Mouse (Mus musculus) 3134 (cell line): ENCODE measurements around the gene Lamtor1.

Experiments
- DNase-seq: peaks from one replicate; pipeline ENCODE4 v3.0.0-alpha.2; 2011; ENCODE audit warnings: low spot score; ENCODE audit not compliant: insufficient read length; ENCODE audit errors: extremely low read depth

Lamtor1 gene

DNA sequence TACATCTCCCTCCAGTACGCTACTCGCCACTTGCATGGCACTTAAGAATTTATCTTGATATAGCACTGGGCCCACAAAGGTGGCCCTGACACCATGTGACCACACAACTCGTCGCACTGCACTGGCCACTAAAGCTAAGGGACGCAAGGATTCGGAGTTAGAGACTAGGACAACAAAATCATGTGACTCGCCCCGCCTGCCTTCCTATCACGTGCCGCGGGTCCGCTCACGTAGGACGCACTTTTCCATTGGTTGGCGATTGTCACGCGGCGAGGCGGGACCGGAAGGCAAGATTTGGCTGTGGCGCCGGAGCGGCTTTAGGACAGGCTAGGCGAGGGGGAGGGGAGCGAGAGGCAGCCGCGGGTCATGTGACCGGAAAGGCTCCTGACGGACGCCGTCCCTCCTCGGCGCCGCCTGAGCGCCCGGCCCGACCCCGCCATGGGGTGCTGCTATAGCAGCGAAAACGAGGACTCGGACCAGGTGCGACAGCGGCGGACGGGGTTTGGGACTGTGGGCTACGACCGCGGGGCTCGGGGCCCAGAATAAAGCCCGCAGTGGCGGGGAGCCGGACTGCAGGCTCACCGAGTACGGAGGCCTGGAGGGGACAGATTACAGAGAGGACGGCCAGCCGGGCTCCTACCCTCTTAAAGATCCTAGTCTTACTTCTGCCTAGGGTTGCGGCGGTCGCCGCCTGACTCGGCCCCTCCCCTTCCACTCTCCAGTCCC is at the start of gene Lamtor1:
TSS of gene Lamtor1 (plus strand) at position 344 of the 726 bp plus-strand sequence.
- peak; percentile 98 for DNase-seq

DNA sequence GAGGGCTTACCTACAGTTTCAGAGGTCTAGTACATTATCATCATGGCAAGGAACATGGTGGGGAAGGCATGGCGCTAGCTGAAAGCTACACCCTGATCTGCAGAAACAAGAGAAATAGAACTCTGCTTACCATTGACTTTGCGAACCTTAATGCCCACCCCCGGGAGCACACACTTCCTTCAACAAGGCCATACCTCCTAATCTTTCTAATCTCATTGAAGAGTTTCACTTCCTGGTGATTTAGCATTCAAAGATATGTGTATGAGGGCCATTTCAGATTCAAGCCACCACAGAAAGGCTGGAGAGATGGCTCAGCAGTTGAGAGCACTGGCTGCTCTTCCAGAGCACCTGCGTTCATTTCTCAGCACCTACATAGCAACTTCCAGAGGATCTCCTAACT is 48.6 kb upstream of the Lamtor1 start, which contains the start of gene Folr2:
TSS of gene Folr2 (minus strand) at position 101 of the 400 bp plus-strand sequence.
- DNase-seq: no peak

DNA sequence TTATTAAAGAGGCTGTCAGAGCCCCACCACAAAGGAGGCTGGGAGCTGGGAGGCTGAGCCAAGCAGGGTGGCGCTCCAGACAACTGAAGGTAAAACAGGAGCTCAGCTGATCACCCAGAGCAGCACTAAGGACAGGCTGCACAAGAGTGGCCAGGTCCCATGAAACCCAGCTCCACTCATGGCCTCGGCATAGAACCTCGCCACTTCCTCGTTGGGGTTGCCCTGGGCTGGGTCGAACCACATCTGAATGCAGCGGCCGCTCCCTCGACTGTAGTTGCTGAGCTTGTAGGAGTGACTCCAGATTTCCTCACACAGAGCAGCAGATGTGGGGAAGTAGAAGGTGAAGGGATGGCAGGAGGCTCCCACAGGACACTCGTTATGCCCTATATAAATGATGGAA is 47.3 kb upstream of the Lamtor1 start:
- no peak for DNase-seq

DNA sequence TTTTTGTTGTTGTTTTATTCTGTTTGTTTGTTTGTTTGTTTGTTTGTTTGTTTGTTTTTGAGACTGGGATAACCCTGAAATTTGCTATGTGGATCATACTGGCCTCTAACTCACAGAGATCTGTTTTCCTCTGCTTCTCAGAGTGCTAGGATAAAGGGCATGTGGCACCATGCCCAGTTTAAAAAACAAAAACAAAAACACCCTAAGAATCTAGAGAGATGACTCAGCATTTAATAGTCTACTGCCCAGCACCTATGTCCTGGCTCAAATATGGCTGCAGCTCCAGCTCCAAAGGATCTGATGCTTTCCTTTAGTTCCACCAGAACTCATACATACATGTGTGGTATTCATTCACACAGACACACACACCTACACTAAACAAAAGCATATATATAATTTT is 44.7 kb upstream of the Lamtor1 start:
- DNase-seq: no peak

DNA sequence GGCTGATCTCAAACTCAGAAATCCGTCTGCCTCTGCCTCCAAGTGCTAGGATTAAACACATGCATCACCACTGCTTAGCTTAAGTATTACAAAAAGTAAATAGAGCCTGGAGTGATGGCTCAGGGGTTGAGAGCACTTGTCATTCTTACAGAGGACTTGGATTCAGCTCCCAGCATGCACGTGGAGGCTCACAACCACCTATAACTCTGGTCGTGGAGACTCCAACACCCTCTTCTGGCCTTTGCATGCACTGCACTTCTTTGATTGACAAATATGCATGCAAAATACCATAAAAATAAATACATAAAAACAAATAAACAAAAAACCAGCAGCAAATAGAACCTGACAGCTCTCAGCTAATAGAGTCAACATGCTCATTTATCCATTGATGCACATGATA is 43.4 kb upstream of the Lamtor1 start:
- no peak for DNase-seq

DNA sequence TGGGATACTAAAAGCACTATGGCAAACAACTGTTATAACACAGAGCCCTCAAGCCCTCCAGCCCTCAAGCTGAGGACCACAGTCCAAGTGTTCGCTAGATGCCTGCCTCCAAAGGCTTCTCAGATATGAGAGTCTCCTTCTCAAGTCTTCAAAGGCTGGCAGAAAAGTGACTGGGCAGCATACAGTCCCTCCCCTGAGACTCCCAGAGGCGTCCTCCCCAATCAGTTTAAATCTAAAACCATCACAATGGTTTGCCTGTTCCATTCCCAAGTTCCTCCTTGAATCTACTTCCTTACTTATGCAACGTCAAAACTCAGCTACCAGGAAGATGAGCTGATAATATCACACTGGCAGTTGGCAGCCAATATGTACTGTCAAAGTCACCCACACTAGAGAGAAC is 42.3 kb upstream of the Lamtor1 start, which contains the start of gene Anapc15:
TSS of gene Anapc15 (plus strand) at position 301 of the 400 bp plus-strand sequence.
- DNase-seq: no peak

DNA sequence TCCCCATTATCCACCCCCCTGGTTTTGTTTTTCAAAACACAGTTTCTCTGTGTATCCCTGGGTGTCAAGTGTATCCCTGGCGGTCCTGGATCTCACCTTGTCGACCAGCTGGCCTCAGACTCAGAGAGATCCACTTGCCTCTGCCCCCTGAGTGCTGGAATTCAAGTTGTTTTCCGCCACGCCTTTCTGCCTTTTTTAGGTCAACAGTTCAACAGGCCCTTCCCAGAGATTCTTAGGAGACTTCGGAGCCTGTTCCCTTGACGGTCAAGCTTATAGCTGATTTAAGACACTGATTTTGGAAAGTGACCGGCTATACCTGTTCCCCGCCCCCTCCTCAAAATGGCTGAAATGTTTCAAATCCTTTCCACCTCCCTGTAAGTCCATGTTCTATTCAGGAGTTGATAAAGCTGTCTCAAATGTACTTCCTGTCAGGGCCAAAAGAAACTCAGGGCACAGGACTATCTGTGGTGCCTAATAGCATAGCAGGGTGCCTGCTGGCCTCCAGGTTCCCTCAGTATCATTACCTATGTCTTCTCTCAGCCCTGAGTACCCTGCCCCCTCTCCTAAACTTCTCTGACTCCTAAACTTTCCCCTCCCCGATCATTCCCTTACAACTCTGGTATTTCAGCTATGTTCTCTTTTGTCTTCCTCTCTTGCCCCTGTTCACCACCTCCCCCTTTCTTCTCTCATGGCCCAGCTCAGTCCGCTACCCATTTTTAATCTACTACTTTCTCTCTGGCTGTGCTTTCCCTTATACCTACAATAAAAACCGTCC is 39.0 kb upstream of the Lamtor1 start:
- DNase-seq: no peak

DNA sequence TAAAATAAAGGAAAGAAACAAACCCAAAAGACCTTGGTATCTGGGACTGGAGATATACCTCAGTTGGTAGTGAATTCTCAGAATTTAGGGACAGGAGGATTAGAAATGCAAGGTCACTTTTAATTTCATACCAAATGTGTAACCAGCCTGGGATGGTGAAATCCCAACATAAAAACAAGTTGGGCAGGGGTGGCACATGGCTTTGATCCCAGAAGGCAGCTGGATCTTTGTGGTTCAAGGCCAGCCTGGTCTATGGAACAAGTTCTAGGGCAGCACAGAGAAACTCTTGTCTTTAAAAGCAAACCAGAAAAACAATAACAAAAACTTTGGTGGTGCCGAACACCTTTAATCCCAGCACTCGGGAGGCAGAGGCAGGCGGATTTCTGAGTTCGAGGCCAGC is 38.2 kb upstream of the Lamtor1 start:
- DNase-seq: no peak

DNA sequence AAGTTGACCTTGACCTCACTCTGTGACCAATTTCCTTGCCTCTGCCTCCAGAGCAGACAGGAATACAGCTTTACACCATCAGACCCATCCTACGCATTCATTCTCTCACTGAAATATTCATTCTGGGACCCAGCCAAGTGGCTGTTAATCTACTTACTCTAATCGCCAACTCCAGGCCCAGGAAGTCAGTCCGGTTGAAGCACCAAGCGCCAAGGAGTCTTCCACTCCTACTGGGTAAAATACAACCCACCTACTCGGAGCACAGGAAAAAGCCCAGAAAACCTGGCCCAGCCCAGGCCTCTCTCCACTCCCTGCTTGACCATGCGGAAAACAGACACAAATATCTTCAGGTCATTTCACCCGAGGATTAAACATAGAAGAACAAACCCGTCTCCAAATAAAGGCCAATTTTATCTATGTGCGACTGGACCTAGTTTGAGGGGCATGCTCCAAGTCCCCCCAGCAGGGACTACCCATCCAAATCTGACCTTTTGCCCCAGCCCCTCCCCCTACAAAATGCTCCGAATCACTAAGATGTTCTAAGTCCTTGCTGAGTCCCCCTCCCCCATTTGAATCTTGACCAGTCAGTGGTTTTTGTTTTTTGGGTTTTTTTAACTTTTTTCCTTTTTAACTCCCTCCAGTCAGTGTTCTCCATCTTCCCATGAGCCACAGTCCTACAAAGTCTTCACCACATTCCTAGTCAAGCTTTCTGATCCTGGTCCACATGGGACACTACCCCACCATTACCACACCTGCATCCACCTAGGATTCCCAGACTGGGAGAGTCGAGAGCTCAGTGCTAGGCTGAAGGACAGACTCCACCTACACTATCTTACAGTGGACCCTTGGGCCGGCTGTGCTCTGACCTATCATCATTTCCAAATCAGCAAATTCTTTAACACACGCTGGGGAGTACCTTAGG is 37.2 kb upstream of the Lamtor1 start:
- DNase-seq: no peak

DNA sequence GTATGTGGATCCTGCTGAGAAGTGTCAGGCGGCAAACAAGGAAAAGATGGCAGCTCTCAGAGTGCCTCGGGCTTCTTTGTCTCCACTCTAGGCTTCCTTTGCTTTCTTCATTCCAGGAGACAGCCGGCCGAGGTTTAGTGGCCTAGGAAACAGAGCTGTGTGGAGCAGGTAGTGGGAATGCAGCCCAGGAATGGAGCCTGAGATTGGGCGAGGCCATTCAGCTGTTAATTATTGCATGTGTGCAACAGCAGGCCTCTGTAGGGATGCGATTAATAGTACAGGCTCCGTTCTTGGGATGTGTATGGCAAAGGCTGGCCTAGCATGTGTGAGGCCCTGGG is 36.6 kb upstream of the Lamtor1 start:
- DNase-seq: no peak

DNA sequence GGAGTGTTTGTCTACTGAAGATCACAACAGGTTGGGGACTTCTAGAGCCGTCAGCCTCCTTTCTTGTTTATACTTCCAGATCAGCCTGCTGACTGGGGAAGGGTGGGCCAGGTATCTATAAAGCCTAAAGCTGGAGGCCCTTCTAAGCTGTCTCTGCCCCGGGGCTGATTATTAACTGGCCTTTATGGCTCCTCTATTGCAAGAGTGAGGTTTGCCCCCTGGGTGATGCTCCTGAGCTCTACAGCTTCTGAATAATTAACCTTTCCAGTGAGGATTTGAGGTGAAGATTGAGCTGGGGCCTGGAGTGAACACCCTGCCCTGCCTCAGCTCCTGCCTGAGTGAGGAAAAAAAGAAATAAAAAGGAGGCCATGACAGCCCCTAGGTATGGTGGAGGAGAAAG is 35.1 kb upstream of the Lamtor1 start, which contains the start of gene Folr1:
TSS of gene Folr1 (minus strand) at position 160 of the 400 bp plus-strand sequence.
- no peak for DNase-seq

DNA sequence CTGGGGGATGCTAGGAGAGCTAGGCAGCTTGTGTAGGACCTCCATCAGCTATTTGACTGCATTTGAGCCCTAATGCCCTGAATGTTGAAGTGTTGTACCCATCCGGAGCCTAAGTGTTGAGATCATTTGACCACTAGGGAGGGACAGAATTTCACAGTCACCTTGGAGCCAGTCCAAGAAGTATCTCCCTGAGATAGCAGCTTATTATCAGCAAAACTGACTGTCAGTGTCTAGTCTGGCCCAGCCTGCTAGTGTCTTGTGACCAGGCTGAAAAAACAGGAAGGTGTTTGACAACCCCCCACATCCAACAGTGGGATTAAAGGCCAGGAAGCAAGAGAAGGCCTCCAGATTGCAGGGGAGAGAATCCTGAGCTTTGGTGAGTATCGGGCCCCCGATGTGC is 34.4 kb upstream of the Lamtor1 start:
- DNase-seq: no peak

DNA sequence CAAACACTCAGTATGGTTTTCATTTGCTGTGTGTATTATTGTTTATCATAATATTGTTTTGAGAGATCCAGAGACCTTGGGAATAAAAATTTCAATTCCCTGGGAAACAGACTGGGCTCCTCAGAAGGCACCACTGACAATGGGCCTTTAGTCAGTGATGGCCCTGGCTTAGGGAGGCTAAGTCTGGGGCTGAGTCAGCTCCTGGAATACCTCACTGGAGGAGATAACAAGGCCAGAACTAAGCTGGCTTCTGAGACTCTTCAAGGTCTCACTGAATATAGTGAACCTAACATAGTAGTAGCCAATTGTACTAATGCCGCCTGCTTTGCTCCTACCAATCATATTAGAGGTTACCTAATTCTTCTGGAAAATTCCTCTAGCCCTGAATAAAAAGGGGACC is 29.7 kb upstream of the Lamtor1 start:
- no peak for DNase-seq

DNA sequence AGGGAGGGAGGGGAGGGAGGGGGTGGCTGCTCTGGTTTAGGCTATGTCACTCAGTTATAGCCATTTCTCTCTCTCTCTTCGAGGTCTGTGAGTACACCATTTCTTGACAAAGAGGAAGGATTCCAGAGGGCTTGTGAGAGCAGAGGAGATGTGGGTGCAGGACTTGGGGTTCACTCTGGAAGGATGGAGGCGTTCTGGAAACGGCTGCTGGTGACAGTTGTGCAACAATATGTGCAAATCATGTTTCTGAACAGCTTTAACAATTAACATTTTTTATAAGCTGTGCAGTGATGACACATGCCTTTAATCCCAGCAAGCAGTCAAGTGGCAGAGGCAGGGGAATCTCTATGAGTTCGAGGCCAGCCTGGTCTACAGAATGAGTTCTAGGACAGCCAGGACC is 24.8 kb upstream of the Lamtor1 start:
- DNase-seq: no peak

DNA sequence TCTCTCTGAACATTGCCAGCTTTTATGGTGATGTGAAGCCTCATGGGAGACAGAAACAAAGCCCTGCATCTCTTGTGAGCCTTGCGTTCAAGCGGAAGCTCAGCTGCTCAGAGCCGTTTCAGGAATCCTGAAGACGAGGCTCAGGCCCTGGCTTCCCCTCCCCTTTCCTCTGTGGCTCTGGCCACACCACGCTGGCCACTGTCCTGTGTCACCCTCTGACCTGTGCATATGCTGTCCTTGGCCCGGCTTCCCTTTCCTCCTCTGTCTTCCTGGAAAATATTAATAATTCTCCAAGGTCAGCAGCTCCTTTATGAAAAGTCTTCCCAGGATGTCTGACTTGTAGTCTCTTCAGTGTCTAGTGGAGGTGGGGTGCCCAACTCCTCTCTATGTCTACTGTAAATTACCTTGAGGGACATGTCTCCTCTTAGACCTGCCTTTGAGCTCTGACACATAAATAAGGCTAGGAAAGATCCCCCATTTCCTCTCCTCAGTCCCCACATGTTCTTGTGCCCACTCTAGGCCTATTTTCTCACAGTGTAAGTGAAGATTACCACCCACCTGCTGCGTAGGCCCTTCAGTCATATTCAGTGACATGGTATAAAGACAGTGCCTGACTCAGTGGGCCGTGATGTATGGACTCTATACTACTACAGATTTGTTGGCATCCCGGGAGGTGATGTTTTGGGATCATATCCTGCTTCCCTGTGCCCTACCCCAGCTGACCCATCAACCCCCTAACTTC is 23.1 kb upstream of the Lamtor1 start:
- DNase-seq: no peak

DNA sequence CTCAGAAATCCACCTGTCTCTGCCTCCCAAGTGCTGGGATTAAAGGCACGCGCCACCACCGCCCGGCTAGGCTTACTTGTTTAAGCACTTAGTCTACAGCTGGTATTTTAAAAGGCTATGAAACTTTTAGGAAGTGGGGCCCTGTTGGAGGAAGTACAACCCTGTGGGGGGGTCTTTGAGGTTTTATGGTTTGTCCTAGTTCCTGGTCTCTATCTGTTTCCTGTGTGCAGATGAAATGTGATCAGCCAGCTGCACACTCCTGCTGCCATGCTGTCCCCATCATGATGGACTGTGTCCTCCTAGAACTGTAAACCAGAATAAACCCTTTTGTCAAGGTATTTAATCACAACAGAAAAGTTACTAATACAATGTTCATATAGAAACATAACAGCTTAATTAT is 21.5 kb upstream of the Lamtor1 start:
- no peak for DNase-seq

DNA sequence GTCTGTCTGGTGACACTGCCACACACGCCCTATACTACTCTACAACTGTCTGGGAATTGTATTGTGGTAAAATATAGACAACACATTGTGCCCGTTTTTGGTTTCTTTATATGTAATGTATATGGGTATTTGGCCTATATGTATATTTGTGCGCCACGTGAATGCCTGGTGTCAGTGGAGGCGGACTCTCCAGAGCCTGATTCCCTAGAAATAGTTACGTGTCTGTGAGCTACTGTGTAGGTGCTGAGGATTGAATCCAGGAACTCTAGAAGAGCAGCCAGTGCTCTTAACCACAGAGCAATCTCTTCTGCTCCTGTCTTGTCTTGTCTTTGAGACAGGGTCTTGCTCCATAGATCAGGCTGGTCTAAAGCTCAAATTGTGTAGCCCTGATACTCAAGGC is 19.4 kb upstream of the Lamtor1 start:
- no peak for DNase-seq

DNA sequence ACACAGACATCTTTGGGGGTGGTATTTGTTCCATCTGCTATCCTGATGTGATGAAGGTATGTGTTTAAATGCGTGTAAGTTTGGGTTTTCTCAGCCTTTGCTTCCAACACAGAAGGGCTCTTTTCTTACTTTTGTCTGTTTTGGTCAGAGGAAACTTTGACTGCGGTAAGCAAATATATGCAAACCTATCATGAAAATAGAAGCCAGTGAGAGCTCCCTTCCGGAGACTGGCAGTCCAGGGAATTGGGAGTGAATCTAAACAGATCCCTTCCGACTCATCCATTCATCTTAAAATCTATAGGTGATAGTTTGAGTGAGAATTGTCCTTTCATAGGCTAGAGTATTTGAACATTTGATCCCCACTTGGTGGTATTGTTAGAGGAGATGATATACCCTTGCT is 17.2 kb upstream of the Lamtor1 start:
- DNase-seq: no peak

DNA sequence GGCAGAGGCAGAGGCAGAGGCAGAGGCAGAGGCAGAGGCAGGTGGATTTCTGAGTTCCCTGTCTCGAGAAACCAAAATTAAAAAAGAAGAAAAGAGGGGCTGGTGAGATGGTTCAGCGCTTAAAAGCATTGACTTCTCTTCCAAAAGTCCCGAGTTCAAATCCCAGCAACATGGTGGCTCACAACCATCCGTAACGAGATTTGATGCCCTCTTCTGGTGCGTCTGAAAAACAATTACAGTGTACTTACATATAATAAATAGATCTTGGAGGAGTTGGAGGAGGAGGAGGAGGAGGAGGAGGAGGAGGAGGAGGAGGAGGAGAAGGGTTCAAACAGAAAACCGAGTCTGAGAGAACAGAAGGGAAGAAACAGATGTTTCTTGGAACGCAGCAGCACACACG is 10.0 kb upstream of the Lamtor1 start:
- DNase-seq: no peak
